Mouse (Mus musculus) ES-CJ7 (cell line): Measurements from ENCODE around the gene Acot4.
"Not testable (repeated sequence)": the region's sequence is repeated elsewhere in the genome, so short reads cannot be mapped to it uniquely, and the experiment has no call there.

Experiments
- DNase-seq: peaks from one replicate; pipeline ENCODE4 v3.0.0; 2011; ENCODE audit warnings: low read depth, low spot score

Acot4 gene

DNA sequence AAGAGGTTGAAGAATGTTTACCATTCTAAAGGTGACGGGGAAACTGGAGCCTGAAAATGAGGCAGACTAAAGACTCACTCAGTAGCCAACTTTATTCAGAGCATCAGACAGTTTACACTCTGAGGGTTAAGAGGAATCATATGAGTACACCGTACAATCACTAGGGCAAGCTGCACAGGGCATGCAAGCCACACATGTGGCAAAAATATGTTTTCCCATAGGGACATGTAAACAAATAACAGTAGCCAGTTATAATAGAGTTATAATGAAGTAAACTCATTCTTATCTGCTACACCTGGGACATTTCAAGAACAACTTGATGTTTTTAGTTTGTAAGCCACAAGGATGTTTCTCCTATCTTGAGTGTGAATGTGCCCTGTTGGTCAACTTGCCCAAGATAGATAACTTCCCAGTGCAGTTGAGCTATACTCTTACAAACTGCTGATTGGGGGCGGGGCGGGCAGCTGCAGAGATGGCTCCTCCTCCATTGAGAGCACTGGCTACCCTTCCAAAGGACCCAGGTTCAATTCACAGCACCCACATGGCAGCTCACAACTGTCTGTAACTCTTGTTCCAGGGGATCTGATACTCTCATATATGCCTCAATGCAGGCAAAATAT is 39.3 kb downstream of the Acot4 start:
- no peak for DNase-seq

DNA sequence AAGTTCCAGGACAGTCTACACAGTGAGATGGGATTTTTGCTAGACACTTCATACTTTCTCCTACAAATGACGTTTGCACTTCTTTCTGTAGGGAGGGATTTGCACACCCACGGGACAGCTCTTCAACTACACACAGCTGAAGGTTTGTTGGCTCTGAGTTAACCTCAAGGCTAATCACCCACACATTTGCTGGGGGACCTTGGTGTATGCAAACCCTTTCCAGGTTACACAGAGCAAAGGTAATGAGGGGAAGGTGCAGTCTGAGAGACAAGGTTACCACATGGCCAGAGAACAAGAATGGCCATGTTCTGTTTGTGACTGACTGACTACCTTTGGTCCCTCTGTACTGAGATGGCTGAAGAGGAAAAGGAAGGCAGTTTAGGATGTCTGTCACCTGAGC is 45.7 kb downstream of the Acot4 start:
- DNase-seq, result no peak

DNA sequence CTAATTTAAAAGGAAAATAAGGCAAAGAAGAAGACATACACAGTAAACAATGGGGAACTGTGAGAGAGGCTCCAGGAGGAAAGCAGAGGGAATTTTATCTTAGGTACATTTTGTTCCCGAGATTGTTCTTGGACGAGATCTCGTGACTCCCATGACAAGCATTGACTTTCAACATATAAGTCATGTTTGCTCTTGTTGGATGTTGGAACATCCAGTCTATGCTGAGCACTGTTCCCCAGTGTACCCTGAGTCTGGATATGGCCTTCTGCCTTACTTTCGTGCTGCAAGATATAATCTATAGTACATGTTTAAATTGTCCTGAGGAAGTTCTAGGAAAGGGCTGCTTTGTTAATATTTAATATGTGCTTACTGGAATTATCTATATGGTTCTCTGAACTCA is 46.4 kb downstream of the Acot4 start:
- DNase-seq, result no peak

DNA sequence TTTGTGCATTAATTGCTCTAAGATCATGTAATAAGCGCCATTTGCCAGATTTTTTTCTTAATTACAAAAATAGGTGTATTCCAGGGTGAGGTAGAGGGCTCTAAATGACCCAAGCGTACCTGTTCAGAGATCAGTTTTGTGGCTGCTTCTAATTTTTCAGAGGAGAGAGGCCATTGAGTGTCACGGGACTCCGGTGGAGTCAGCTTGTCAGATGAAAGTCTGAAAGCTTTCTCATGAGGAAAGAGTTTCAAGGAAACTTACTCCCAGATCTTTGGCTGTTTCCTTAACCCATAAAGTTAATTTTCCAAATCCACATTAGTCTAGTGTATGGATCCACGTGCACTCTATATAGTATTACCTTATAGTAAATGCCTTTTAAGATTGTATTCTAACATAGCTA is 56.5 kb downstream of the Acot4 start:
- DNase-seq, result not testable (repeated sequence)
